Mouse (Mus musculus) MN1 (cell line): ENCODE measurements at regions not wholly inside any gene's neighbourhood (a gene's known extent, or its start where the extent isn't known, plus 50 kb on each side); places are given as distances from the start of the nearest gene placed in this dataset.
A peak's percentile ranks its signal among the peaks of the same experiment; 100 is the strongest.

Source experiments
- DNase-seq: peaks from one replicate; pipeline ENCODE4 v3.0.0-alpha.2; 2016; ENCODE audit warnings: low spot score

DNA sequence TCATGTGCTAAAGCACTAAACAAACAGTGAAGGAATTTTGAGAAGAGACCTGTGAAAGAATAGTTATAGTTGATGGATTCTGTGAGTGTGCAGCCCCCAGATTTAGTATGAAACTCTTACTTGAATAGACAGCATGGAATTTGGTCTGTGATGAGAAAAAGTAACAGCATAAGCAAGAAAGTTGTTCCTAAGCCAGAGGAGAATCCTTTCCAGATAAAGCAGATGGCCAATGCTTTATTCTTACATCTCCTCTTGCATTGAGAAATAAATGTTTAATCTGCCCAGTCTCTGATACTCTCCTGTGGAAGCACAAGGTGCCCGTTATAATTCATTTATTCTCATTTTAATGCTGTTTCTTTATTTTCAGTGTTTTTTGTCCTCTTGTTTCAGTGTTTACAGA lies 263.5 kb downstream of the Tecrl start:
- no peak for DNase-seq

DNA sequence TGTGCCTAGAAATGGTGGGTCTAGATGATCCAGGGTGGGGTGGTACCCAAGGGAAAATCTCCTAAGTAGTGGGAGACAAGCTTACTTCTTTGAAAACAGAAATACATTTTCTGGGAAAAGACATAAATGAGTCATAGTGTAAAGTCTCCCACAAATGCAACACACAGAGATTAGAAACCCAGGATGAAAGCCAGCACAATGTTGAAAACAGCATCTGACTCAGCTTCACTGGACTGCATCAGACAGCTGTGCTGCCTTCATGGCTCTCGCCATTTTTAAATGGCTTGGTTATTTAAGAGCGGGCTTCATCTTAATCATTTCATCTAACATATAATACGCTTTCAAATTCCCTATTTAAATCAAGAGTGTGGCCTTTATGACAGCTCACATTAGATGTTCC lies 300.2 kb downstream of the Tecrl start:
- no peak for DNase-seq

DNA sequence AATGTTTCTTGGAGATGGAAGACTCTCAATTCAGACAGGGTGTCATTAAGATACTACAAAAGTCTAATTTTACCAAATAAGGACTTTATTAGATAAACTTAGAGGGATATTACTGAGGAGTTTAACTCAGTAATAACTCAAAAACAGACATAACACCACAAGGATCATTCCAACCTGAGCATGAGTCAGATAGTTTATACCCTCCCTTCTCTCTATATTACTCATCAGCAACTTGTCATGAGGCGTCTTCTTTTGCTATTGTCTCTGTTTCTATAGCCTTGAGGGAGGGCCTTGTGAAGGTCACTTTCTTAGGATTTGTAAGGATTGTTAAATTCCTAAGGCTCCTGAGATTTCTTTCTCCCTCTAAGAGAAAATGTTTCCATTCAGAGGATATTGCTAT lies 307.8 kb downstream of the Tecrl start:
- no peak for DNase-seq

DNA sequence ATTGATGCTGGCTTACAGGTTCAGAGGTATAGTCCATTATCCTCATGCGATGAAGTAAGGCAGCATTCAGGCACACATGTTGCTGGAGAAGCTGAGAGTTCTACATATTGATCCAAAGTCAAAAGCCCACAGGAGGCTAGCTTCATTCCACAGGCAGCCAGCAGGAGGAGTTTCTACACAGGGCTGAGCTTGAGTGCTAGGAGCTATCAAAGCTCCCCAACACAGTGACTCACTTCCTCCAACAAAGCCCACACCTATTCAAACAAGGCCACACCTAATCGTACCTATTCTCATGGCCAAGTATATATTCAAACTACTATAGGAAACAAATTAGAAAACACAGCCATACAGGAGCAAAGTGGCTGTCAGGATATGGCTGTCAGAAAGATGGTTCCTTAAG lies 325.3 kb downstream of the Tecrl start:
- no peak for DNase-seq

DNA sequence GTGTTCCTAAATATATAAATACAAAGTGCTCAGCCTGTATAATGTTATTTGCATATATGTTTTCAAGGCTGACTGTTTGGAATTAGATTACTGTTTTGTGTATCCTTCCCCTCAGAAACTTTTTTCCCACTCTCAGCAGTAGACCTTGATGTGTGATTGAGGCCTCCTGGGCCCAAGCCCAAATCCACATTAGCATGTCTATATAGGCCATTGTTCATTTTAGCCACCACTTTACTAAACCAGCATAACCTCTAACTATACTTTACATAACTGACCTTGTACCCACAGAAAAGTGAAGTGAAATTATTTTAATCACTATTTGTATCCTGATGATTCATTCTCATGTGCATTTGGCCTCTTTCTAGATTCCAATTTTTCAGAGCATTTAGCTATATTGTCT lies 349.0 kb downstream of the Tecrl start:
- DNase-seq: no peak

DNA sequence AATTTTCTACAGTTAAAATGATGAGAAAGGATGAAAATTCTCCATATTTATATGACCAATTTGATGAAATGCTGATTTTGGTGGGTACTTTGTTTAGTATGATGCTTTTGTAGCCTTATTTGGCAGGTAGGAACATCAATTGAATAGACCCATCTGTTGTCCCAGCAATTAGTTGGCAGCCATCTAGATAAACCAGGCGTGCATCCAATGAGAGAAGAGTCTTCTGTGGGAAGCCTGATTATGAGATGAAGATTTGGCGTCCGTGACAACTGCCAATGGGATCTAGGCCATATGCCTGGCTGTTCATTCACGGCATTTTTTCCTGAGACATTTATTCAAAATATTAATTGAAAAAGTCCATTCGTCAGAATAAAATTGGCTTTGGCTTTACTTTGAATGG lies 365.9 kb downstream of the Tecrl start:
- no peak for DNase-seq

DNA sequence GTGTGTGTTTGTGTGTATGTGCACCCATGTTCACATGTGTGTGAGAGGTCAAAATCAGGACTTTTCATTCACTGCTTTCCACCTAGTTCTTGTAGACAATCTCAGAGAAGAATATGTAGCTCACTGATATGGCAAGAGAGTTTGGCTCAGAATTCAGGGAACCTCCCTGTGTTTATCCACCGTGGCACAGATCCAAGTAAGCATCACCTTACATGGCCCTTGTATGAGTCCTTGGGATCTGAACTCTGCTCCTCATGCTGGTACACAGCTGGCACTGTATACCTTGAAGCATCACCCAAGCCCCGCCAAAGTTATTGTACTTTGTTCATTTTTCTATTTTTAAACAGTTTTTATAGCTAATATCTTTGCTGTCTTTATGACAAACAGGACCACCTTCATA lies 385.7 kb downstream of the Tecrl start:
- DNase-seq: no peak

DNA sequence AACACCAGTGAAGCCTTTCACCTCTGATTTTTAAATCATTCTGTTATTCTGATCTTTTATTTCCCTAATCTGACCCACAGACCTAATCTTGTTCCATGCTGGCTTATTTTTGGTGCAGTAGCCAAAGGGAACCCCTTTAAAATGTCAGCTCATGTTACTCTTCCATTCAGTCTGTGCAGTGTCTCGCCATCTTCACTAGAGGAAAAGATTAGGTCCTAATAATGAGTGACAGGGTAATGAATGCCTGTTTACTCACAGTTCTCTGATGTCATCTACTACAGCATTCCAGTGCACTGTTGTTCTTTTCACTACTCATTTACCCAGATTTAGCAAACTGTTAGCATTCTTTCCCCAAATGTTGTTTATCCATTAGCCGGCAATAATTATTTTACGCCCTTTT lies 388.2 kb downstream of the Tecrl start:
- no peak for DNase-seq

DNA sequence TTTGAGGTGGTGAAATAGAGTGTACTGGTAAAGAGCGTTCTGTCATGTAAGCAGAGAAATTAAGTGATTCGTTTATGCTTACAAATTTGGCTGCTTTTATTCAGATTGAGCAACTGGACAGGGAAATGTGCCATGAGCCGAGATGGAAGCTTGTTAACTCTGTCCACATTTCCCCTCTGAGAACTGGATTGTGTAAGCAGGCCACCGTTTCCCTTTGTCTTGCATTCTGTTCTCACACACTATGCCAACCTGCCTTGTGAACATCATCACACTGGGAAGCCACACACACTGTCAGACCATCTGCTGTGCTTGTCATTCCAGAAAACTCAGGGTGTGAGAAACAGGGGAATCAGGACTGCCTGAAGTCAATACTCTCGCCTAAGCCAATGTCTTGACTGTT lies 388.8 kb downstream of the Tecrl start:
- DNase-seq: no peak

DNA sequence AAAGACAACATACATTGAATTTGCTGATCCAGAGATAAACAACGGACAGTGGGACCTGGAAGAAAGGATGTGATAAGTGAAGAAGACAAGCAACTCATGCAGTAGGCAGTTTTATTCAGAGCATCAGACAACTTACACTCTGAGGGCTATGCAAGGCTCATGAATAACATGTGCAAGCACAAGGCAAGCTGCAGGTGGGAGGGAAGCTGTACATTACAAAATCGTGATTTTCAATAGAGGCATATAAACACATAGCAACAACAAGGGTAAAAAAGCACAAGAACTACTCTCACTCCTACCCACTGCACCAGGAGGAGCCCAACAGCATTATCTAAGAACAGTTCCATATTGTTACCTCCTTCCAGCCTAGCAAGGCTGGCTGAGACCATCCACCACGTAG lies 390.5 kb downstream of the Tecrl start:
- DNase-seq: no peak

DNA sequence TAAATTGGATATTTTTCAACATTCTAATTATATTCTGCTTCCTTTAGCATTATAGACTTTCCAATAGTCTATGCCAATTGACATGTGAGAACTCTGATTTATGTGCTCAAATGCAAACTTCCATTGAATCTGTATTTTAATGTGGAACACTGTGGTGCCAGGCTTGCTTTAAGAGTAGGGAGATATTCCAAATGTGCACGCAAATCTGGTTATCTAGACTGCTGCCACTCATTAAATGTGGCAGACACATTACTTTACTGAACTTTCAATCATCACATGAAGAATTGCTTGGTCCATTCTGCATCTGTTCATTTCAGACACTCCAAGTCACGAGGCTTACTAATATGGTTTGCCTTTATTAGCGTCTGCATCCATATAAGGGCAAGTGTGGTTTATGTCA lies 399.0 kb downstream of the Tecrl start:
- no peak for DNase-seq

DNA sequence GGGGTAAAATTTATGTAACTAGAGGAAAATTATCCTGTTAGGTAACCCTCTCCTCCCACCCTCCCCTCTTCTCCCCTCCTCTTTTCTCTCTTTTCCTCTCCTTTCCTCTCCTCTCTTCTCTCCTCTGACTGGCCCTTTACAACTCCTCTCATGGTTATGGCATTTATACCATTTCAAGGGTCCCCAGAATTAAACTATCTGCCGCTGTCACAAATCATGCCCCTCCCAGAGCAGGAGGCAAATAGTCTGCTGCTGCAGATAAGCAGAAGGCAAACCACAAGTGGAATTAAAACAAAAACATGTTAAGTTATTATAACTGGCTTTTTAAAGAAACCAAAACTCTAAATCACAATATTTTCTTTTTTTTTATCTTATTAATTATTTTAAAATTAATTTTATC lies 407.9 kb downstream of the Tecrl start:
- no peak for DNase-seq

DNA sequence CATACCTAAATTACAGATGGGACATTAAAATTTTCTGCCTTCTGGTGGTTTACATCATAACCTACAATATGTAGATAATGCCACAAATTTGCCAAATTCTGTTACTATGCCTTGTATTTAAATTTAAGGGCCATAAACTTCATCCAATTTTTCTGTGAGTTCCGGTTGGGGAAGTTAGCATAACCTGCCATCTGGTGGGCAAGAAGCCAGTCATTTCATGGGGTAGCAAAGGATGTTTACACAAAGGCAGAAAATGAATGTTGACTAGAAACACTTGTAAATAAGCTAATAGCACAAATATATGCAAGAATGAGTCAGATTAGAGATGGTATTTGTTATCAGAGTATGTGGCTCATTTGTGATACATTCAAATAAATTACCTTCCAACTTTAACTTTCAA lies 415.2 kb downstream of the Tecrl start:
- DNase-seq: no peak

DNA sequence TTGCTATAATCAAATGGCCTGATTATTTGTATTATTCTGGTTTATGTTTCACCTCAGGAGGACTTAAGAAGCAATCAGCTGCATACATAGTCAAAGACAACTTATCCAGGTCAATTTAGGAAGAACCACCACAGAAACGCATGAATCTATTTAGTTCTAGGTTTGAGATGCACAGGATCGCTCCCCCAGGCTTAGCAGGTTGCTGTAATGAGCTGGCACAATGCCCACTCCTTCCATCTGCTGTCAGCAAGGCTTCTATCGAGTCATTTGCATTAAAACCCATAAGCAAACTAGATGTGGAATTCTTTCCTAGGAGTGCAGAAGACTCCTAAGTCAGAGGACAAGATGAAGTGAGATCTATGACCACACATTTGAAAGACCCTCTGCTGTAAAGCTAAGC lies 455.6 kb downstream of the Tecrl start:
- DNase-seq: peak; percentile 7

DNA sequence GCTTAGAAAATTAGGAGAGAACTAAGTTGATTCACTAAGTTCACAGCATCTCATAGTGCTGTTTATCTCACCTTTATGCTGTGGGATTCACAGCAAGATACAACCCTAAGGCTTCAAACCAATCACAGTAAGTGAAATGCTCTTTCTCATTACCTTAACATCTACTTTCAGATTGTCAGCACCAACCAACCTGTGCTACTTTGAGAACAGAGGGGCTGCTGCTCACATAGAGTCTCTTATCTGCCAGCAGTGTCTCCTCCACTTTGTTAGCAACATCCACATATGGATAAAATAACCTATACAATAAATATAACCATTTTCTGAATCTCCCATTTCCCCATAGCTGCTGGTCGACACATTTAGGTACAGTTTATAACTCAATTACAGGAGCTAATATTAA lies 456.1 kb downstream of the Tecrl start:
- DNase-seq: no peak

DNA sequence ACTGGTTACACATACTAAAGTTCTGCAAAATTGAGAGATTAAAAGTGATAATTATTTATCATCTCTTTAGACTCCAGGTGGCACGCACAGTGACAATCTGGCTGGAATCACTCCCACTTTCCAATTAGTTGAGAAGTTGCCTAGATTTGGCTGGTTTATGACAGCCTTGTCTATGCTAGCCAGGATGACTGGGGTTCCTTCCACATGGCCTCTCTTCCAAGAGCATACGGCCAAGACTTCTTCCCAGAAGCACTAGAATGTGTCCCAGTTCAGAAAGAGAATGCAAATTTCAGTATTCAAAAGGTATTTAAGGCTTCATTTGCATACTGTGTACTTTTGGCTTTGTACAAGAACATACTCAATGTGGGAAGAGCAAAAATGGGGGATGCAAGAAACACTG lies 456.6 kb downstream of the Tecrl start:
- DNase-seq: no peak

DNA sequence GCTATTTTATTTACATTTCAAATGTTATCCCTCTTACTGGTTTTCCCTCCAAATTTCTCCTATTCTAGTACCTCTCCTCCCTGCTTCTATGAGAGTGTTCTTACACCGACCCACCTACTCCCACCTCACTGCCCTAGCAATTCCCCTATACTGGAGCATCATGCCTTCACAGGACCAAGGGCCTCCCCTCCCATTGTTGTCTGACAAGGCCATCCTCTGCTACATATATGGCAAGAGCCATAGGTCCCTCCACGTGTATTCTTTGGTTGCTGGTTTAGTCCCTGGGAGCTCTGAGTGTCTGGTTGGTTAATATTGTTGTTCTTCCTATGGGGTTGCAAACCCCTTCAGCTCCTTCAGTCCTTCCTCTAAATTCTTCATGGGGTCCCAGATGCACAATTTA lies 485.7 kb downstream of the Tecrl start:
- no peak for DNase-seq

DNA sequence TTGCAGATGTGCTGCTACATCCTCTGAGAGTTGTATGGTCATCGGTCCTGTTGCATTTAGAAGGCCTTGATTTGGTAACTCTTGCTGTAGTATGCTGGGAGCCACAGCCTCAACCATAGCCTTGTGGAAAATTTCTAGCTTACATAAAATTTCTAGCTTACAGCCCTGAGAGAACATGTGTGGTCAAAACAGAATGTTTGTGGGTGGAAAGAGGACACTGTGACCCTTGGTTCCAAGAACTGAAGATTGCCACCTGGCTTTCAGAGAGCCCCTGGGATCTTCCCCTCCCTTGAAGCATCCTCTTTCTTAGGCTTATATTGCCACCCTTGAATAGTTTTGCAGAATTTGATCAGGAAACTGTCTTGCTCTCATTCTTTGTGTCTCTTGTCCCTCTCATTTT lies 490.6 kb downstream of the Tecrl start:
- DNase-seq: no peak

DNA sequence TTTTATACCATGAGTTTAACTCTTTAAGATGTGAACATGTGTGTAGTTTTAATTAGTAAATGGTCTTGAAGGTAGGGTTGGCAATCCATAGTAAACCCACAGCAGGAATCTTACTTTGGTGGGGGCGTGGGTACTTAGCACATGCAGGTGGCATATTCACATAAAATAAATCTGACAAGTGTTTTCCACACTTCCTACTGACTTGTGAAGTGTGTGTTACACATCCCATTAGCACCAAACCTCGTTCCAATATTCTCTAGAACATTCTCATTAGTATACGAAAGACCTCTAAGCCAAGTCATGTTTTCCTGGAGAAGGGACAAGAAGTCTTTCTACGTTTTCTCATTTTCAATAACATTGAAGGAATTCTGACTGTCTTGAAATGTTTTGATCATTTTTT lies 529.7 kb downstream of the Tecrl start:
- no peak for DNase-seq

DNA sequence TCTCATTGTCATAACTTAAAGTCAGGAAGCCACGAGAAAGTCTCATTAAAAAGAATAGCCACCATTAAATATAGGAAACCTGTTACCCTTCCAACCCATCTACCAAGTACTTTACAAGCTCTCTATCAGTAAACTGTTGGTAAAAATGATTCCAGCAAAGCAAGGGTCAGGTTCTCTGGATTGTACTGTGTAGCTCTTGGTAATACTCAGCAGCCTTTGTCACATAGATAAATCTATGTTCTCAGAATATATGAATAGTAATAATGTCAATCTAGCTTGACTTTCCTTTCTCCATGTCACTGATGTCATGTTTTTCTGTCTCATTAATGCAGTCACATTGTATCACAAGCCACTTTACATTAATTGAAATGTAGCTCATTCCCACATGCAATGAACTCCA lies 561.8 kb downstream of the Tecrl start:
- DNase-seq: no peak
